Mouse (Mus musculus) embryonic fibroblast, embryonic 13.5 days (primary cell): ENCODE data around the gene Lhfpl2.

ENCODE experiments used
- CTCF ChIP-seq: IDR thresholded peaks from 2 replicates; pipeline ENCODE4 v1.5.1; 2011; ENCODE audit warnings: mild to moderate bottlenecking, control low read depth, low read length, moderate library complexity, borderline replicate concordance; ENCODE audit not compliant: insufficient read depth
- POLR2A ChIP-seq: IDR thresholded peaks from 2 replicates; pipeline ENCODE4 v1.6.1; 2011; ENCODE audit warnings: low read depth, mild to moderate bottlenecking, control low read depth, low read length, moderate library complexity

DNA sequence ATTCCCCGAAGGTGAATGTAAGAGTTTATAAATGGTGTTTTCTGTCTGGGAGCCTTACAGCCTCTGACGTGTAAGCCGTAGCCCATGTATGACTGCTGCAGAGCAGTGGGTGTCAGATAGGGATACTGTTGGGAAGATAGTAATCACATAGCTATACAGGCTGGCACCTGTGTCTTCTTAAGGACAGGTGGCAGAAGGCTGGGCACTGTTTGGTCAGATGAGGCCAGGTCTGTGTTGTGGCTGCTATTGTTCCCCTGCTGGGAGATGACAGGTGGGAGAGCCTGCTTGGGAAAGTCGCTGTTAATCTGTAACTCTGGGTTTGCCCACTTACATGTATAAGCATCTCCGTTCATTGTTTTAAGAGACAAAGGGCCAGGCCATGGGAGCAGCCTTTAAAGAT is 16.1 kb downstream of the Lhfpl2 start:
- TF ChIP-seq CTCF = no peak
- TF ChIP-seq POLR2A = no peak
